Mouse (Mus musculus) lung, embryonic 14.5 days (tissue): Measurements from ENCODE around the gene Rangrf. TPM values are rescaled to one million over a fixed set of nuclear protein-coding genes. Genes with fewer than 3 reads are reported as not detected.

ENCODE experiments used
- ATAC-seq: fragments of 200-750 bp; cut with Nextera tagmentation; 2 replicates; pipeline ENCODE4 v1.8.0; 2017; ENCODE audit warnings: mild to moderate bottlenecking, moderate TSS enrichment, moderate library complexity; ENCODE audit not compliant: insufficient read depth
- DNase-seq: peaks from one replicate; pipeline ENCODE4 v3.0.0-alpha.2; 2015
- H3K27ac ChIP-seq: fragments of 300-500 bp; sonication (generic); 2 replicates; pipeline ENCODE4 v1.5.1; 2014; ENCODE audit warnings: low read depth, mild to moderate bottlenecking, moderate library complexity
- H3K27me3 ChIP-seq: fragments of 300-500 bp; sonication (generic); 2 replicates; pipeline ENCODE4 v1.6.1; 2014; ENCODE audit warnings: low read length, control low read depth; ENCODE audit not compliant: insufficient read depth
- H3K36me3 ChIP-seq: fragments of 300-500 bp; sonication (generic); 2 replicates; pipeline ENCODE4 v1.6.1; 2014; ENCODE audit warnings: control low read depth; ENCODE audit not compliant: insufficient read depth
- H3K4me1 ChIP-seq: fragments of 300-500 bp; sonication (generic); 2 replicates; pipeline ENCODE4 v1.6.1; 2014; ENCODE audit warnings: antibody characterized with exemption, control low read depth; ENCODE audit not compliant: insufficient read depth
- H3K4me2 ChIP-seq: fragments of 300-500 bp; sonication (generic); 2 replicates; pipeline ENCODE4 v1.6.1; 2014; ENCODE audit warnings: mild to moderate bottlenecking
- H3K4me3 ChIP-seq: fragments of 300-500 bp; sonication (generic); 2 replicates; pipeline ENCODE4 v1.5.1; 2014; ENCODE audit warnings: low read depth, low read length
- H3K9ac ChIP-seq: fragments of 300-500 bp; sonication (generic); 2 replicates; pipeline ENCODE4 v1.6.1; 2014
- H3K9me3 ChIP-seq: fragments of 300-500 bp; sonication (generic); 2 replicates; pipeline ENCODE4 v1.6.1; 2016; ENCODE audit warnings: low read depth, low read length, control low read depth
- CTCF ChIP-seq: IDR thresholded peaks from 2 replicates; pipeline ENCODE4 v1.5.1; 2016; ENCODE audit warnings: antibody characterized with exemption, low read depth
- WGBS: fragments of 180-500 bp; shearing (Covaris S2); extraction: QIAGEN DNeasy Blood & Tissue Kit; methylation state at CpG from one replicate; pipeline ENCODE4 v1.1.7; 2014; 5-methylcytosine and 5-hydroxymethylcytosine counted together
- microRNA-seq: library from miRNA; unstranded; fragments of <30 nt; microRNA quantifications from one replicate; pipeline ENCODE4, GENCODE M21; 2016; ENCODE audit warnings: borderline number of aligned reads
- polyA plus RNA-seq: library from polyadenylated mRNA; unstranded; fragments of >200 nt; fragmentation: Nextera tagmentation; extraction: Ambion mirVana; gene quantifications from 2 replicates; pipeline ENCODE4 v1.2.1, GENCODE M21; 2014

Rangrf gene
- polyA plus RNA-seq, 1 experiment from 2014 or later = 49.9 TPM

- H3K4me1 ChIP-seq = no peaks in the 10 kb centered on the region
- no peaks in the 10 kb centered on the region for H3K27me3 ChIP-seq
- TF ChIP-seq CTCF = no peak
- no peaks in the 10 kb centered on the region for H3K36me3 ChIP-seq
- H3K9me3 ChIP-seq = no peaks in the 10 kb centered on the region
- DNase-seq = peak; percentile 58
- no peak overlapping the region for H3K27ac ChIP-seq
- H3K4me2 ChIP-seq = no peak overlapping the region
- no peak overlapping the region for H3K9ac ChIP-seq
- 19% methylated on average over 6 of the region's 6 CpGs for WGBS
- ATAC-seq = no peak
- H3K4me3 ChIP-seq = no peak overlapping the region
Measured at GRCm38 (mm10) chr11:68929947-68930346, 45.0 kb downstream of the Rangrf start.

- H3K36me3 ChIP-seq = no peaks in the 10 kb centered on the region
- no peaks in the 10 kb centered on the region for H3K9me3 ChIP-seq
- no peaks in the 10 kb centered on the region for H3K27me3 ChIP-seq
- WGBS = 78% methylated on average over 3 of the region's 3 CpGs
- ATAC-seq (no peak), DNase-seq (no peak)
- no peak within 1 kb of the TSS for H3K9ac ChIP-seq
- no peaks in the 10 kb centered on the region for H3K4me1 ChIP-seq
- no peak within 1 kb of the TSS for H3K27ac ChIP-seq
- H3K4me2 ChIP-seq = no peak within 1 kb of the TSS
- no peak within 1 kb of the TSS for H3K4me3 ChIP-seq
- no peak for TF ChIP-seq CTCF
Measured at GRCm38 (mm10) chr11:68926981-68927380, 48.0 kb downstream of the Rangrf start, which contains the start of gene Odf4. Gene Odf4, minus strand, starts transcription at chr11:68927081.

DNA sequence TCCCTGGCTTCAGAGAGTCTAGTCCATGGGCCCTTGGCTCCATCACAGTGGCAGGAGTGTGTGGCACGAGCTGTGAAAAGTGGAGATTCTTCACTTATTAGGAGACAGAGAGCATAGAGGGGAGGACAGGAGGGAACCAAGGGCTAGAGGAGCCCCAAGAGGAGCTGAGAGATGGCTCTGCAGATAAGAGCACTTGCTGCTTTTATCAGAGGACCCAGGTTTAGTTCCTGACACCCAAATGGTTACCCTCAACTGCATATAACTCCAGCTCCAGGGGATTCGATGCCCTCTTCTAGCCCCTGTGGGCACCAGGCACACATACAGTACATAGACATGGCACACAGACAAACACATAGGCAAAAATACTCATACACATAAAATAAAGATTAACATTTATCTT lies 50.2 kb downstream of the Rangrf start:
- Histone ChIP-seq H3K9ac (no peak overlapping the region), H3K36me3 (no peaks in the 10 kb centered on the region), H3K4me2 (no peak overlapping the region), H3K4me1 (no peaks in the 10 kb centered on the region), H3K27ac (no peak overlapping the region), H3K9me3 (no peaks in the 10 kb centered on the region), H3K4me3 (no peak overlapping the region), H3K27me3 (no peaks in the 10 kb centered on the region)
- TF ChIP-seq CTCF = no peak
- WGBS = 70% methylated on average over 2 of the region's 2 CpGs
- ATAC-seq (no peak), DNase-seq (no peak)

GRCm38 (mm10) chr11:68923191-68923590 lies 51.8 kb downstream of the Rangrf start:
- H3K27me3 ChIP-seq = no peaks in the 10 kb centered on the region
- ATAC-seq = no peak
- H3K27ac ChIP-seq = no peak overlapping the region
- TF ChIP-seq CTCF = no peak
- no peaks in the 10 kb centered on the region for H3K4me1 ChIP-seq
- no peak for DNase-seq
- H3K4me2 ChIP-seq = no peak overlapping the region
- 60% methylated on average over 3 of the region's 3 CpGs for WGBS
- no peak overlapping the region for H3K4me3 ChIP-seq
- no peaks in the 10 kb centered on the region for H3K9me3 ChIP-seq
- no peak overlapping the region for H3K9ac ChIP-seq
- no peaks in the 10 kb centered on the region for H3K36me3 ChIP-seq

Small RNAs within 50 kb of the gene (microRNA-seq; reads per million reads assigned to microRNA genes)
- gene Mir3062 = 4.3 reads per million, percentile 15 among the genes with 10 or more reads in this experiment

Other genes with a start within 250 kb of the Rangrf start
- gene Ndel1, start 103.3 kb downstream of the Rangrf start, polyA plus RNA-seq = 63.1 and 67.6 TPM in 2 replicates
- 0.07 and 0.11 TPM in 2 replicates for gene Rnf222, start 86.6 kb downstream of the Rangrf start, polyA plus RNA-seq
- gene Rpl26, start 73.6 kb downstream of the Rangrf start, polyA plus RNA-seq = 1,103 and 1,167 TPM in 2 replicates
- gene Odf4, start 48.1 kb downstream of the Rangrf start, polyA plus RNA-seq = not detected in 2 replicates
- 21.6 and 23.9 TPM in 2 replicates for gene Arhgef15, start 17.7 kb downstream of the Rangrf start, polyA plus RNA-seq
- gene Slc25a35, start 7.1 kb downstream of the Rangrf start, polyA plus RNA-seq = 3.9 and 4.0 TPM in 2 replicates
- 36.8 and 43.3 TPM in 2 replicates for gene Pfas, start 33.3 kb upstream of the Rangrf start, polyA plus RNA-seq
- gene Ctc1, start 40.7 kb upstream of the Rangrf start, polyA plus RNA-seq = 59.3 and 63.6 TPM in 2 replicates
- 209 and 211 TPM in 2 replicates for gene Aurkb, start 70.5 kb upstream of the Rangrf start, polyA plus RNA-seq
- gene Borcs6, start 84.5 kb upstream of the Rangrf start, polyA plus RNA-seq = 8.0 and 9.5 TPM in 2 replicates
- gene Tmem107, start 95.6 kb upstream of the Rangrf start, polyA plus RNA-seq = 51.0 and 54.4 TPM in 2 replicates
- gene Vamp2, start 113.3 kb upstream of the Rangrf start, polyA plus RNA-seq = 64.0 and 64.2 TPM in 2 replicates
- gene Per1, start 120.0 kb upstream of the Rangrf start, polyA plus RNA-seq = 15.4 and 23.7 TPM in 2 replicates
- 0.57 and 0.68 TPM in 2 replicates for gene Hes7, start 145.2 kb upstream of the Rangrf start, polyA plus RNA-seq
- 0.19 and 0.41 TPM in 2 replicates for gene 9130213A22Rik, start 147.4 kb upstream of the Rangrf start, polyA plus RNA-seq
- gene Aloxe3, start 150.7 kb upstream of the Rangrf start, polyA plus RNA-seq = 0.09 and 0.17 TPM in 2 replicates
- gene Alox12b, start 181.8 kb upstream of the Rangrf start, polyA plus RNA-seq = not detected in 2 replicates
- not detected in 2 replicates for gene Alox8, start 222.7 kb upstream of the Rangrf start, polyA plus RNA-seq